Comparison of ENCODE assay signal across 18 mouse cellular contexts in genomic region chr11:45237056-45237455, GRCm38 (mm10).
"Had no signal": no experiment of that assay in that cellular context is flagged by ENCODE, and none has a peak within 500 bp of the region (broad histone marks: within the 10 kb centered on the region; RNA-seq: fewer than 3 reads in every experiment).

No protein-coding gene starts in this region.

- DNase-seq: kidney, adult 9 months; kidney, postnatal 10 days; kidney, postnatal 4 days; left cerebral cortex, postnatal 4 days; lung, embryonic 14.5 days; lung, postnatal 10 days; lung, postnatal 4 days; midbrain, embryonic 14.5 days; right cerebral cortex, adult 18-20 months; right cerebral cortex, postnatal 25 days; thymus, adult 18-20 months; thymus, postnatal 14 days had no signal

- H3K4me3 ChIP-seq: layer of hippocampus, adult 2 months; limb, embryonic 13.5 days; midbrain, embryonic 10.5 days; myocyte; neural tube, embryonic 15.5 days had no signal

- H3K9ac ChIP-seq: limb, embryonic 13.5 days; lung, embryonic 14.5 days; neural tube, embryonic 15.5 days had no signal

- H3K36me3 ChIP-seq: limb, embryonic 13.5 days; midbrain, embryonic 10.5 days; neural tube, embryonic 15.5 days had no signal

- H3K27ac ChIP-seq: layer of hippocampus, adult 2 months; limb, embryonic 13.5 days; midbrain, embryonic 10.5 days; neural tube, embryonic 15.5 days had no signal

- H3K27me3 ChIP-seq: limb, embryonic 13.5 days; neural tube, embryonic 15.5 days had no signal

- H3K9me3 ChIP-seq: limb, embryonic 13.5 days; midbrain, embryonic 10.5 days; neural tube, embryonic 15.5 days had no signal

- H3K4me1 ChIP-seq: midbrain, embryonic 10.5 days; neural tube, embryonic 15.5 days had no signal

- H3K4me2 ChIP-seq: limb, embryonic 13.5 days; liver, embryonic 11.5 days; lung, embryonic 14.5 days; neural tube, embryonic 15.5 days had no signal
